Mouse (Mus musculus): ENCODE measurements at regions not wholly inside any gene's neighbourhood (a gene's known extent, or its start where the extent isn't known, plus 50 kb on each side); places are given as distances from the start of the nearest gene placed in this dataset.

GRCm38 (mm10) chr12:92193199-92193933 lies 344.4 kb upstream of the Sel1l start:
- Histone ChIP-seq H3K27me3 (no peaks in the 10 kb centered on the region), H3K4me1 (no peaks in the 10 kb centered on the region), H3K9me3 (no peaks in the 10 kb centered on the region), H3K9ac (no peak overlapping the region), H3K4me3 (no peak overlapping the region), H3K36me3 (no peaks in the 10 kb centered on the region), H3K27ac (no peak overlapping the region), H3K4me2 (no peak overlapping the region)
- 86% methylated on average over 8 of the region's 8 CpGs for WGBS
- ATAC-seq (ENCODE audit: insufficient number of reproducible peaks, insufficient read depth, low FRiP score, low TSS enrichment, low read depth): no peak

GRCm38 (mm10) chr12:92189022-92189421 lies 340.1 kb upstream of the Sel1l start:
- ATAC-seq (ENCODE audit: insufficient number of reproducible peaks, insufficient read depth, low FRiP score, low TSS enrichment, low read depth): no peak
- no peak overlapping the region for H3K27ac ChIP-seq

GRCm38 (mm10) chr12:92187133-92187482 lies 338.2 kb upstream of the Sel1l start:
- Histone ChIP-seq H3K9ac (no peak overlapping the region), H3K4me1 (no peaks in the 10 kb centered on the region), H3K9me3 (no peaks in the 10 kb centered on the region), H3K36me3 (no peaks in the 10 kb centered on the region), H3K27ac (no peak overlapping the region), H3K27me3 (no peaks in the 10 kb centered on the region), H3K4me3 (no peak overlapping the region), H3K4me2 (no peak overlapping the region)
- no peak for ATAC-seq (ENCODE audit: insufficient number of reproducible peaks, insufficient read depth, low FRiP score, low TSS enrichment, low read depth)
- WGBS: 68% methylated on average over 2 of the region's 2 CpGs

More at GRCm38 (mm10) chr12:92189022-92189421, 340.1 kb upstream of the Sel1l start:
- no peak overlapping the region for H3K9ac ChIP-seq
- no peaks in the 10 kb centered on the region for H3K4me1 ChIP-seq
- no peaks in the 10 kb centered on the region for H3K9me3 ChIP-seq
- H3K4me3 ChIP-seq: no peak overlapping the region
- H3K4me2 ChIP-seq: no peak overlapping the region
- H3K27me3 ChIP-seq: no peaks in the 10 kb centered on the region
- no peaks in the 10 kb centered on the region for H3K36me3 ChIP-seq

- H3K4me2 ChIP-seq: no peak overlapping the region
- H3K36me3 ChIP-seq: no peaks in the 10 kb centered on the region
- H3K4me3 ChIP-seq: no peak overlapping the region
- ATAC-seq (ENCODE audit: insufficient number of reproducible peaks, insufficient read depth, low FRiP score, low TSS enrichment, low read depth): no peak
- H3K27me3 ChIP-seq: no peaks in the 10 kb centered on the region
- no peaks in the 10 kb centered on the region for H3K9me3 ChIP-seq
- H3K4me1 ChIP-seq: no peaks in the 10 kb centered on the region
- H3K27ac ChIP-seq: no peak overlapping the region
- H3K9ac ChIP-seq: no peak overlapping the region
- 72% methylated on average over 6 of the region's 6 CpGs for WGBS
Observed at GRCm38 (mm10) chr12:92186448-92187132, 337.6 kb upstream of the Sel1l start.

- no peaks in the 10 kb centered on the region for H3K4me1 ChIP-seq
- 55% methylated on average over 5 of the region's 5 CpGs for WGBS
- no peaks in the 10 kb centered on the region for H3K27me3 ChIP-seq
- H3K4me2 ChIP-seq: no peak overlapping the region
- no peaks in the 10 kb centered on the region for H3K36me3 ChIP-seq
- H3K9me3 ChIP-seq: no peaks in the 10 kb centered on the region
- H3K4me3 ChIP-seq: no peak overlapping the region
- ATAC-seq (ENCODE audit: insufficient number of reproducible peaks, insufficient read depth, low FRiP score, low TSS enrichment, low read depth): no peak
- H3K27ac ChIP-seq: no peak overlapping the region
- no peak overlapping the region for H3K9ac ChIP-seq
Observed at GRCm38 (mm10) chr12:92179292-92179691, 330.3 kb upstream of the Sel1l start.

GRCm38 (mm10) chr12:92156726-92157125 lies 307.8 kb upstream of the Sel1l start:
- H3K27me3 ChIP-seq: no peaks in the 10 kb centered on the region
- no peaks in the 10 kb centered on the region for H3K9me3 ChIP-seq
- no peak overlapping the region for H3K4me2 ChIP-seq
- no peak overlapping the region for H3K9ac ChIP-seq
- no peak for ATAC-seq (ENCODE audit: insufficient number of reproducible peaks, insufficient read depth, low FRiP score, low TSS enrichment, low read depth)
- H3K4me3 ChIP-seq: no peak overlapping the region
- no peaks in the 10 kb centered on the region for H3K4me1 ChIP-seq
- H3K27ac ChIP-seq: no peak overlapping the region
- H3K36me3 ChIP-seq: no peaks in the 10 kb centered on the region

- ATAC-seq (ENCODE audit: insufficient number of reproducible peaks, insufficient read depth, low FRiP score, low TSS enrichment, low read depth): no peak
- Histone ChIP-seq H3K27me3 (no peaks in the 10 kb centered on the region), H3K9me3 (no peaks in the 10 kb centered on the region), H3K27ac (no peak overlapping the region), H3K4me1 (no peaks in the 10 kb centered on the region), H3K36me3 (no peaks in the 10 kb centered on the region), H3K4me2 (no peak overlapping the region), H3K9ac (no peak overlapping the region), H3K4me3 (no peak overlapping the region)
- 79% methylated on average over 2 of the region's 2 CpGs for WGBS
Observed at GRCm38 (mm10) chr12:92152922-92153235, 303.9 kb upstream of the Sel1l start.

GRCm38 (mm10) chr12:92152043-92152921 lies 303.3 kb upstream of the Sel1l start:
- WGBS: 65% methylated on average over 4 of the region's 4 CpGs
- Histone ChIP-seq H3K9ac (no peak overlapping the region), H3K27ac (no peak overlapping the region), H3K9me3 (no peaks in the 10 kb centered on the region), H3K27me3 (no peaks in the 10 kb centered on the region), H3K36me3 (no peaks in the 10 kb centered on the region), H3K4me2 (no peak overlapping the region), H3K4me1 (no peaks in the 10 kb centered on the region), H3K4me3 (no peak overlapping the region)
- no peak for ATAC-seq (ENCODE audit: insufficient number of reproducible peaks, insufficient read depth, low FRiP score, low TSS enrichment, low read depth)

- Histone ChIP-seq H3K4me3 (no peak overlapping the region), H3K36me3 (no peaks in the 10 kb centered on the region), H3K9me3 (no peaks in the 10 kb centered on the region), H3K27ac (no peak overlapping the region), H3K27me3 (no peaks in the 10 kb centered on the region), H3K4me1 (no peaks in the 10 kb centered on the region), H3K4me2 (no peak overlapping the region), H3K9ac (no peak overlapping the region)
- 86% methylated on average over 4 of the region's 4 CpGs for WGBS
- no peak for ATAC-seq (ENCODE audit: insufficient number of reproducible peaks, insufficient read depth, low FRiP score, low TSS enrichment, low read depth)
Observed at GRCm38 (mm10) chr12:92137539-92137938, 288.6 kb upstream of the Sel1l start.

- H3K27me3 ChIP-seq: no peaks in the 10 kb centered on the region
- no peak for ATAC-seq (ENCODE audit: insufficient number of reproducible peaks, insufficient read depth, low FRiP score, low TSS enrichment, low read depth)
- no peak overlapping the region for H3K4me2 ChIP-seq
- no peaks in the 10 kb centered on the region for H3K4me1 ChIP-seq
- no peaks in the 10 kb centered on the region for H3K36me3 ChIP-seq
- H3K27ac ChIP-seq: no peak overlapping the region
- H3K9me3 ChIP-seq: no peaks in the 10 kb centered on the region
- no peak overlapping the region for H3K9ac ChIP-seq
- 86% methylated on average over 6 of the region's 6 CpGs for WGBS
- H3K4me3 ChIP-seq: no peak overlapping the region
Observed at GRCm38 (mm10) chr12:92127648-92128047, 278.7 kb upstream of the Sel1l start.

- no peak for ATAC-seq (ENCODE audit: insufficient number of reproducible peaks, insufficient read depth, low FRiP score, low TSS enrichment, low read depth)
- WGBS: 60% methylated on average over 6 of the region's 6 CpGs
- H3K4me3 ChIP-seq: no peak overlapping the region
Observed at GRCm38 (mm10) chr12:92120164-92120815, 271.3 kb upstream of the Sel1l start.

More at GRCm38 (mm10) chr12:92120164-92120815, 271.3 kb upstream of the Sel1l start:
- Histone ChIP-seq H3K36me3 (no peaks in the 10 kb centered on the region), H3K27me3 (no peaks in the 10 kb centered on the region), H3K9ac (no peak overlapping the region), H3K4me2 (no peak overlapping the region), H3K9me3 (no peaks in the 10 kb centered on the region), H3K4me1 (no peaks in the 10 kb centered on the region), H3K27ac (no peak overlapping the region)
